Mouse (Mus musculus): ENCODE data around the gene Fabp2. TPM values are rescaled to one million over a fixed set of nuclear protein-coding genes. Genes with fewer than 3 reads are reported as not detected.
A peak's percentile ranks its signal among the peaks of the same experiment; 100 is the strongest.

Fabp2 gene
- polyA plus RNA-seq (2015; fragmentation: Nextera tagmentation; extraction: Ambion mirVana), result 5.6 TPM in 1 of 2 replicates, not detected in the other

DNA sequence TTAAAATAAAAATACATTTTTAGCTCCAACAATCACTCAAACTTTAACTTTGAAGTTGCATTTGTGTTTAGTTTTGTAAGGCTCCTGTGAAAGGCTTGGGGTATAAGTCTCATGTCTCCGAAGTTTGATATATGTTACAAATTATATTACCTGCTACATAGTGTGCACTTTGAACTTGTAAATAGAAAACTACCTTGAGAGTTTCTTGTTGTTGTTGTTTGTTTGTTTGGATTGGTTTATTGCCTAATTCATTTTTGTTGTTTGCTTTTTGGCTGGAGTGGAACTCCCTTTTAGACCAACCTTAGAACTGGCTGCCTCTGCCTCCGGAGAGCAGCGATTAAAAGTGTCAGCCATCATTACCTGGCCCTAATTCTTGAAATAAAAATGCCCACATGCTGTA is at the start of gene Fabp2:
TSS of gene Fabp2 (plus strand) at position 301 of the 400 bp plus-strand sequence.
- Histone ChIP-seq H3K27me3 (ENCODE audit: control insufficient read depth, insufficient read depth, low read length) (no peaks in the 10 kb centered on the region), H3K9ac (ENCODE audit: low read length) (no peak within 1 kb of the TSS), H3K9me3 (replicated peaks; ENCODE audit: control insufficient read depth, low read length) (no peaks in the 10 kb centered on the region), H3K4me1 (ENCODE audit: control insufficient read depth, insufficient read depth, low read length) (no peaks in the 10 kb centered on the region), H3K36me3 (ENCODE audit: control insufficient read depth, insufficient read depth) (no peaks in the 10 kb centered on the region), H3K27ac (ENCODE audit: low read length) (no peak within 1 kb of the TSS), H3K4me2 (ENCODE audit: low read depth, low read length) (no peak within 1 kb of the TSS), H3K4me3 (ENCODE audit: low read length) (no peak within 1 kb of the TSS)
- WGBS, result 86% methylated on average over 3 of the region's 3 CpGs
- ATAC-seq (replicated peaks; ENCODE audit: extremely low read depth, insufficient read depth, low FRiP score), result no peak

DNA sequence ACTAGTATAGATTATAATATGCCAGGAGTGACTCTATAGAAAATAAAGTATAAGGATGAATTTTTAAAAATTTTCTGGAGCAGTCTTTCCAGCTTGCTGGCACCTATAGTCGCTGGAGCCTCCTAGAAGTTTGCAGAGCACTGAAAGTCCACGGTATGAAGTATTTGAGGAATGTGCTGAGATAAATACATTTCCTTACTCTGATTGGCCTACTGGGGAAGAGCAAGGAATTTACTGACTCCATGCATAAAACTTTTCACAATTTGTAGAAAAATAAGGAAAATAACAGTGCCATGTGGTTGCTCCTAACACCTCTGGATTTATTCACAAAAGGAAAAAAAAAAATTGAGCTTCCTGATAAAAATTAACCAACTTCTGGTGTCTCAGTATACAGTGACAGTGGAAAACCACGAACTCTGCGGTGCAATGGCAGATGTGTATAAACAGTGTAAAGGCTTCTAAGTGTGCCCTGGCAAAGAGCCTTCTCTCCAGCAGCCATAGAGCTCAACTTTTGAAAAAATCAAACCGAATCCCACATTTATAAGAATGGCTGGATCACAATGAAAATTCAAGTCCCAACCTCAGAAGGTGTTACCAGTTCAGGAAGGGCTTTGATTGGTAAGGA is 46.4 kb upstream of the Fabp2 start:
- ATAC-seq (replicated peaks; ENCODE audit: extremely low read depth, insufficient read depth, low FRiP score), result no peak
- WGBS, result 46% methylated on average over 5 of the region's 5 CpGs

DNA sequence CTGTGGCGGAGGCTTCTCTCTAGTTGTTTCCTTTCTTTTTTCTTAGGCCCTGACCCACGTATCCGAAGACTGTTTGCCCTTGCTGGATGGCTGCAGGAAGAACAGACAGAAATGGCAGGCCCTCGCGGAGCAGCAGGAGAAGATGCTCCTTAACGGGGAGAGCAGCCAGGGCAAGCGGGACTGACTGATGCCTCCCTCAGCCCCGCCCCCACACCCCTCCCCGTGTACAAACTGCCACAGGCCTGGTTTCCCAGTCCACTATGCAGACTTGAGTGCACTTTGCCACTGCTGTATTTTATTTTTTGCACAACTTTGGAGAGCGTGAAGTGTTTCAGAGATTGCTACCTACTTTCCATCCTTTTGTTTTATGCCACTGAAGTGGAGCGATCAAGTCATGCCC is 39.7 kb upstream of the Fabp2 start:
- whole genome bisulfite sequencing, result 51% methylated on average over 11 of the region's 11 CpGs
- H3K4me2 ChIP-seq (ENCODE audit: low read depth, low read length), result peak overlapping the region; percentile 23; the same call in 1 of the 2 replicates

More for the DNA sequence above, 46.4 kb upstream of the Fabp2 start:
- Histone ChIP-seq H3K36me3 (ENCODE audit: control insufficient read depth, insufficient read depth) (peaks cover 6% of the 10 kb centered on the region; the same call in 1 of the 2 replicates), H3K4me1 (ENCODE audit: control insufficient read depth, insufficient read depth, low read length) (0 out of 2 replicates have a peak, but pooled peaks cover 2% of the 10 kb centered on the region), H3K27ac (ENCODE audit: low read length) (no peak overlapping the region), H3K4me2 (ENCODE audit: low read depth, low read length) (no peak overlapping the region), H3K27me3 (ENCODE audit: control insufficient read depth, insufficient read depth, low read length) (no peaks in the 10 kb centered on the region), H3K9me3 (replicated peaks; ENCODE audit: control insufficient read depth, low read length) (no peaks in the 10 kb centered on the region), H3K9ac (ENCODE audit: low read length) (no peak overlapping the region), H3K4me3 (ENCODE audit: low read length) (no peak overlapping the region)

DNA sequence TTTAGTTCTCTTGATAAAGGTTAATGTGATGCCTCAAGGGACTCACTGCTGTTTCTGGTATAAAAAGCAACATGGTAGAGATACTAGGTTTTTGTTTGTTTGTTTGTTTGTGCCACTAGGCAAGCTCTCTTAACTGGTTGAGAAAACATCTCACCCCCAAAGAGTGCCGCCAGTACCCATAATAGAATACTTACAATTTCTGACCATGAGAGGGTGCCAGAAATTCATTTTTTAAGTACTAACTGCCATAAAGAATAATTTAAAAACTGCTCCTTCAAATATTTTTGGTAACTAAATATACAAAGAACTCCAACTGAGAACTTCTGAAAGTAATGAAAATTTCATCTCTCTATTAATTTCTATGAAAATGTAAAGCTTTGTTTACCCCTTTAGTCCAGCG is 35.0 kb upstream of the Fabp2 start:
- Histone ChIP-seq H3K9me3 (replicated peaks; ENCODE audit: control insufficient read depth, low read length) (no peaks in the 10 kb centered on the region), H3K4me2 (ENCODE audit: low read depth, low read length) (no peak overlapping the region), H3K4me3 (ENCODE audit: low read length) (no peak overlapping the region), H3K9ac (ENCODE audit: low read length) (no peak overlapping the region), H3K4me1 (ENCODE audit: control insufficient read depth, insufficient read depth, low read length) (no peaks in the 10 kb centered on the region; the same call in 1 of the 2 replicates), H3K27me3 (ENCODE audit: control insufficient read depth, insufficient read depth, low read length) (no peaks in the 10 kb centered on the region), H3K36me3 (ENCODE audit: control insufficient read depth, insufficient read depth) (no peaks in the 10 kb centered on the region), H3K27ac (ENCODE audit: low read length) (no peak overlapping the region)
- ATAC-seq (replicated peaks; ENCODE audit: extremely low read depth, insufficient read depth, low FRiP score), result no peak
- 80% methylated on average over 2 of the region's 2 CpGs for WGBS

More for the DNA sequence above, 39.7 kb upstream of the Fabp2 start:
- Histone ChIP-seq H3K4me3 (ENCODE audit: low read length) (no peak overlapping the region), H3K9ac (ENCODE audit: low read length) (no peak overlapping the region), H3K36me3 (ENCODE audit: control insufficient read depth, insufficient read depth) (no peaks in the 10 kb centered on the region), H3K9me3 (replicated peaks; ENCODE audit: control insufficient read depth, low read length) (no peaks in the 10 kb centered on the region), H3K4me1 (ENCODE audit: control insufficient read depth, insufficient read depth, low read length) (no peaks in the 10 kb centered on the region; the same call in 1 of the 2 replicates), H3K27me3 (ENCODE audit: control insufficient read depth, insufficient read depth, low read length) (no peaks in the 10 kb centered on the region), H3K27ac (ENCODE audit: low read length) (no peak overlapping the region)
- ATAC-seq (replicated peaks; ENCODE audit: extremely low read depth, insufficient read depth, low FRiP score), result no peak

DNA sequence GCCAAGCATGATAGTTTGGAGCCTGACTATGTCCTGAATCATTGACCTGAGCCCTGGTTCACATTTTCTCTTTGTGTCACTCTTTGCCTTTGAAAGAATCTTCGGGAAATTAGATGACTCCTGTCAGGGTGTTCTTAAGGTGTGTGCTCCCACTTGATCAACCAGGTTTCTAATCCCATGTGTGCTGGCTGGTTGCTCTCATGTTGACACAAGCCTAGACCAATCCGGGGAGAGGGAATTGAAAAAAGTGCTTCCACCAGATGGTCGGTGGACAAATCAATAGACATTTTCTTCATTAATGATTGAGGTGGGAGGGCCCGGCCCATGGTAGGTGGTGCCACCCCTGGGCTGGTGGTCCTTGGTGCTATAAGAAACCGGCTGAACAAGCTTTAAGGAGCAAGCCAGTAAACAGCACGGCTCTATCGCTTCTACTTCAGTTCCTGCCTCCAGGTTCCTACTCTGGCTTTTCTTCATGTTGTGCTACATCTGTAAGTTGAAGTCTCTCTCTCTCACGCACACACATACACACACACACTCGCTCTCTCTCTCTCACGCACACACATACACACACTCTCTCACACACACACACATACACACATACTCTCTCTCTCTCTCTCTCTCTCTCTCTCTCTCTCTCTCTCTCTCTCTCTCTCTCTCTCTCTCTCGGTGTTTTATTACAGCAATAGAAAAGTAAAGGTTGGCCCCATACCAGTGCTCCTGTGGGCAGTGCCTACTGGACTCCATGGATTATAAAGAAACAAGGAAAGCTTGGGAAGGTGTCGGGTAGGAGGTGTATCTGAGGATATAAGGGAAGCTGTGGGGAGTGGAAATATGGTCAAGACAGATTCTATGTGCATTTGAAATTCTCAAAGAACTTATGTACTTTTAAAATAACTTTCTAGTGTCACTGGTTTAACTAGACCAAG is 34.0 kb upstream of the Fabp2 start:
- Histone ChIP-seq H3K36me3 (ENCODE audit: control insufficient read depth, insufficient read depth) (no peaks in the 10 kb centered on the region), H3K9me3 (replicated peaks; ENCODE audit: control insufficient read depth, low read length) (no peaks in the 10 kb centered on the region), H3K4me3 (ENCODE audit: low read length) (no peak overlapping the region), H3K4me2 (ENCODE audit: low read depth, low read length) (no peak overlapping the region), H3K27me3 (ENCODE audit: control insufficient read depth, insufficient read depth, low read length) (no peaks in the 10 kb centered on the region), H3K4me1 (ENCODE audit: control insufficient read depth, insufficient read depth, low read length) (no peaks in the 10 kb centered on the region), H3K9ac (ENCODE audit: low read length) (no peak overlapping the region), H3K27ac (ENCODE audit: low read length) (no peak overlapping the region)
- ATAC-seq (replicated peaks; ENCODE audit: extremely low read depth, insufficient read depth, low FRiP score), result no peak
- WGBS, result 77% methylated on average over 12 of the region's 12 CpGs

DNA sequence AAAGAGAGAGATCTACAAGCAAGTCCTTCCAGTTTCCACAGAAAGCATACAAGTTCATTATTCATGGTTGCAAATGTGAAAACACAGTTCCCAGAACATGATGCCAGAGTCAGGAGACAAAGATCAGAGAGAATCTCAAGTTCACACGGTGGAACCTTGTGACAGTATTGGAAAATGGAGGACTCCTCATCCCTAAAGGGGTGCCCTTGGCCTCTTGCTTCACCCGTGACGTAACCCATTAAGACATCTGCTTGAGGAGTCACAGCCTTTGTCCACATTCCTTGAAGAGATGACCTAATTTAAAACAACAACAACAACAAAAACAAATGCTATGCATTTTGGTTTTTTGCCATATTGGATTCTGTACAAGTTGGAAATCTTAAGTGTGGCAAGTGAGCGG is 29.8 kb upstream of the Fabp2 start:
- 86% methylated on average over 4 of the region's 4 CpGs for WGBS
- no peak overlapping the region for H3K27ac ChIP-seq (ENCODE audit: low read length)
- ATAC-seq (replicated peaks; ENCODE audit: extremely low read depth, insufficient read depth, low FRiP score), result no peak
- H3K4me1 ChIP-seq (ENCODE audit: control insufficient read depth, insufficient read depth, low read length), result no peaks in the 10 kb centered on the region
- no peaks in the 10 kb centered on the region for H3K9me3 ChIP-seq (replicated peaks; ENCODE audit: control insufficient read depth, low read length)
- no peak overlapping the region for H3K9ac ChIP-seq (ENCODE audit: low read length)
- no peak overlapping the region for H3K4me2 ChIP-seq (ENCODE audit: low read depth, low read length)
- H3K27me3 ChIP-seq (ENCODE audit: control insufficient read depth, insufficient read depth, low read length), result no peaks in the 10 kb centered on the region
- H3K36me3 ChIP-seq (ENCODE audit: control insufficient read depth, insufficient read depth), result no peaks in the 10 kb centered on the region
- no peak overlapping the region for H3K4me3 ChIP-seq (ENCODE audit: low read length)

DNA sequence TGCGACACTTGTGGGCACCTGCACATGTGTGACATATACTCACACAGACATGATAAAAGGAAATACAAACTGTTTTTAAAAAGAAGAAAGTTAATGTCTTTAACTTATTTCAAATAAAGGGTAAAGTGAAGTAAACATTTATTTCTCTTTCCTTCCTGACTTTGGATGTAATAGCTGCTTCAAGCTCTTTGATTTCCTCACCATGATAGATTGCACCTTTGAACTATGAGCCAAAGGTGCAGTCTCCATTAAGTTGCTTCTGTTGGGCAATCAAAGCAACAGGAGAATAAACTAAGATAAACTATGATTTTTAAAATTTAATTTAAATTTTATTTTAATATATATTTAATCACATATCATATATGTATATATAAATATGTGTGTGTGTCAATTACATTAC is 26.6 kb upstream of the Fabp2 start:
- Histone ChIP-seq H3K4me3 (ENCODE audit: low read length) (no peak overlapping the region), H3K4me1 (ENCODE audit: control insufficient read depth, insufficient read depth, low read length) (no peaks in the 10 kb centered on the region), H3K36me3 (ENCODE audit: control insufficient read depth, insufficient read depth) (no peaks in the 10 kb centered on the region), H3K9me3 (replicated peaks; ENCODE audit: control insufficient read depth, low read length) (no peaks in the 10 kb centered on the region), H3K27ac (ENCODE audit: low read length) (no peak overlapping the region), H3K4me2 (ENCODE audit: low read depth, low read length) (no peak overlapping the region), H3K9ac (ENCODE audit: low read length) (no peak overlapping the region), H3K27me3 (ENCODE audit: control insufficient read depth, insufficient read depth, low read length) (no peaks in the 10 kb centered on the region)
- WGBS, result 95% methylated on average over 1 of the region's 1 CpGs
- no peak for ATAC-seq (replicated peaks; ENCODE audit: extremely low read depth, insufficient read depth, low FRiP score)

DNA sequence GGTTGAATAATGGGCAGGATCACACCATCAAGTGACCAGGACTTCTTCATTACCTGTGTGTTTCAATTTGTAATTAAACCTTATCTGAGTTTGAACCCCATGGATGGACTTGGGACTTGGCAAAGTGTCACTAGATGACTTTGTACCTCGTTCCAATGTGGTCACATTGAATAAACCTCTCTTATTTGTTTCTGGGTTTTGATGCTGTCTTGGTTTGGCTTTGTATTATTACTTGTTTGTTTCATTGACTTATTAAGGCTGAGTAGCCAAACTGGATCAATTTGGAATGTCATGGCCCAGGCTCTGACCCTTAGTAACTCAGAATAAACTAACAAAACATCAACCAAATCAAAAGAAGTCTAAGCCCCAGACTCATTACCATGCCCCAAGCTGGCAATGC is 23.3 kb upstream of the Fabp2 start:
- H3K4me3 ChIP-seq (ENCODE audit: low read length), result no peak overlapping the region
- 66% methylated on average over 1 of the region's 1 CpGs for WGBS
- no peaks in the 10 kb centered on the region for H3K36me3 ChIP-seq (ENCODE audit: control insufficient read depth, insufficient read depth)
- no peaks in the 10 kb centered on the region for H3K9me3 ChIP-seq (replicated peaks; ENCODE audit: control insufficient read depth, low read length)
- H3K4me2 ChIP-seq (ENCODE audit: low read depth, low read length), result no peak overlapping the region
- no peak for ATAC-seq (replicated peaks; ENCODE audit: extremely low read depth, insufficient read depth, low FRiP score)
- no peaks in the 10 kb centered on the region for H3K4me1 ChIP-seq (ENCODE audit: control insufficient read depth, insufficient read depth, low read length)
- H3K27me3 ChIP-seq (ENCODE audit: control insufficient read depth, insufficient read depth, low read length), result no peaks in the 10 kb centered on the region
- H3K27ac ChIP-seq (ENCODE audit: low read length), result no peak overlapping the region
- no peak overlapping the region for H3K9ac ChIP-seq (ENCODE audit: low read length)

DNA sequence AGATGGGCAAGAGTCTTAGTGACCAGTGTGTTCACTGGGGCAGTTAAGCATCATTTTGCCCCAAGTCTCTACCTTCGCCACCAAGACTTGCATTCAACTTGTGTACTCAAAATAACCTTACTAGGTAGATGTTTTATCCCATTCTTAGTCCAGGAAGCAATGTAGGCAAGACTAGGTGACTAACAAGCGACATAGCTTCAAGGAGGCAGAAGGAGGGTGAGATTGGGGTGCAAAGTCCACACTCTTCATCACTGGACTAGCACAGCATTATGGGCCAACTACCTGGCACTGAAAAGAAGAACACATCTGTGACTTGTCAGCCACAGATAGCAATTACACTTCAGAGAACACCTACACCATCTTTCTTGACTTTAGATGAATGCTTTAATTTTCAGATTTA is 18.0 kb upstream of the Fabp2 start:
- 89% methylated on average over 2 of the region's 2 CpGs for WGBS
- H3K4me2 ChIP-seq (ENCODE audit: low read depth, low read length), result no peak overlapping the region
- no peak overlapping the region for H3K4me3 ChIP-seq (ENCODE audit: low read length)
- no peaks in the 10 kb centered on the region for H3K9me3 ChIP-seq (replicated peaks; ENCODE audit: control insufficient read depth, low read length)
- no peak overlapping the region for H3K27ac ChIP-seq (ENCODE audit: low read length)
- no peaks in the 10 kb centered on the region for H3K27me3 ChIP-seq (ENCODE audit: control insufficient read depth, insufficient read depth, low read length)
- ATAC-seq (replicated peaks; ENCODE audit: extremely low read depth, insufficient read depth, low FRiP score), result no peak
- H3K9ac ChIP-seq (ENCODE audit: low read length), result no peak overlapping the region
- H3K4me1 ChIP-seq (ENCODE audit: control insufficient read depth, insufficient read depth, low read length), result no peaks in the 10 kb centered on the region
- no peaks in the 10 kb centered on the region for H3K36me3 ChIP-seq (ENCODE audit: control insufficient read depth, insufficient read depth)

Measured in heart, embryonic 16.5 days (tissue).